Mouse (Mus musculus) CD4-positive, CD25-positive, alpha-beta regulatory T cell (primary cell): Measurements from ENCODE around the gene Lrpap1. TPM values are rescaled to one million over a fixed set of nuclear protein-coding genes. Genes with fewer than 3 reads are reported as not detected.

ENCODE experiments used
- polyA plus RNA-seq: library from polyadenylated mRNA; unstranded; fragments of 100-300 nt; shearing (Covaris generic); gene quantifications from one replicate; pipeline ENCODE4 v1.2.1, GENCODE M21; 2017

The Lrpap1 gene
- 72.8 TPM for polyA plus RNA-seq

GRCm38 (mm10) chr5:35104960-35105921 is at the start of gene Lrpap1:
TSS of gene Lrpap1 (minus strand) at chr5:35105766.

GRCm38 (mm10) chr5:35056604-35057432 is 48.7 kb downstream of the Lrpap1 start, which contains the start of gene Dok7:
TSS of gene Dok7 (plus strand) at chr5:35056766.

Other genes with a start within 250 kb of the Lrpap1 start
- 0.54 TPM for gene Msantd1, start 197.8 kb downstream of the Lrpap1 start, polyA plus RNA-seq
- 3.2 TPM for gene Rgs12, start 156.3 kb downstream of the Lrpap1 start, polyA plus RNA-seq
- gene Hgfac, start 64.3 kb downstream of the Lrpap1 start, polyA plus RNA-seq = 5.9 TPM
- gene Dok7, start 49.0 kb downstream of the Lrpap1 start, polyA plus RNA-seq = not detected
- gene Adra2c, start 172.6 kb upstream of the Lrpap1 start, polyA plus RNA-seq = not detected